Mouse (Mus musculus) G1E (cell line): ENCODE measurements around the gene Wdhd1.

ENCODE experiments used
- CTCF ChIP-seq: IDR thresholded peaks from 2 replicates; pipeline ENCODE4 v1.5.1; 2012; ENCODE audit warnings: low read depth, low read length, inconsistent platforms, mixed read lengths
- GATA2 ChIP-seq: IDR thresholded peaks from 2 replicates; pipeline ENCODE4 v1.6.1; 2012; ENCODE audit warnings: low read depth, low read length, inconsistent platforms, borderline replicate concordance

DNA sequence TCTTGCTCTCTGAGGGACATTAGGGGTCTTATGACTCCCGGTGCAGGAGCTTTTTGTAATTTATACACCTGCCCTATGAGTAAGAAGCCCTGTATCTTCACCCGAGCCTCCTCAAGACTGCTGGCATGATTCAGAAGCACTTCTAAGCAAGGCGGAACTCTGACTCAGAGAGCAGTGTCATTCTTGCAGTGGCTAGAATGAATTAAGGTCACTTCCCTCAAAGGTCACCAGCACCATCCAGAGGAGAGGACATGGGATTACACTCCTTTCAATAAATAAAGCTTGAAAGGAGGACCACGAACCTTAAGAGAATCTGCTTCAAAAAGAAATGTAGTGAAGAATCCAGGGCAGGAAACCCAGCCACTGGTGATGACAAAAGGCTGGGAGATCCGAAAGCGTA lies 26.8 kb downstream of the Wdhd1 start:
- TF ChIP-seq GATA2 (no peak), CTCF (no peak)
